Mouse (Mus musculus) cortical plate, adult 2 months (tissue): ENCODE results near the gene D330020A13Rik. TPM values are rescaled to one million over a fixed set of nuclear protein-coding genes. Genes with fewer than 3 reads are reported as not detected.
A peak's percentile ranks its signal among the peaks of the same experiment; 100 is the strongest.
"Not testable (repeated sequence)": the region's sequence is repeated elsewhere in the genome, so short reads cannot be mapped to it uniquely, and the experiment has no call there.

Source experiments
- H3K27ac ChIP-seq: fragments of 200-500 bp; 2 replicates; pipeline ENCODE4 v1.5.1; 2012; ENCODE audit warnings: low read length, control low read depth, inconsistent platforms; ENCODE audit not compliant: insufficient read depth
- H3K4me1 ChIP-seq: fragments of 200-500 bp; 2 replicates; pipeline ENCODE4 v1.6.1; 2011; ENCODE audit warnings: low read length; ENCODE audit not compliant: control insufficient read depth, insufficient read depth
- H3K4me3 ChIP-seq: fragments of 200-500 bp; 2 replicates; pipeline ENCODE4 v1.5.1; 2011; ENCODE audit warnings: mild to moderate bottlenecking, low read length, control low read depth; ENCODE audit not compliant: insufficient read depth
- CTCF ChIP-seq: fragments of 200-500 bp; IDR thresholded peaks from 2 replicates; pipeline ENCODE4 v1.5.1; 2011; ENCODE audit warnings: mild to moderate bottlenecking, control low read depth, low read length; ENCODE audit not compliant: insufficient read depth; ENCODE audit errors: extremely low read depth
- POLR2A ChIP-seq: fragments of 200-500 bp; IDR thresholded peaks from 2 replicates; pipeline ENCODE4 v1.6.1; 2011; ENCODE audit warnings: mild to moderate bottlenecking, low read length, control low read depth; ENCODE audit not compliant: insufficient read depth; ENCODE audit errors: extremely low read depth
- polyA plus RNA-seq: library from polyadenylated mRNA; depleted of rRNA; stranded (reverse); fragments of >200 nt; gene quantifications from 2 replicates; pipeline ENCODE4 v1.2.3, GENCODE M21; 2012

The D330020A13Rik gene
- polyA plus RNA-seq, 1 experiment = not detected

- H3K27ac ChIP-seq = no peak overlapping the region
- H3K4me3 ChIP-seq = no peak overlapping the region
- H3K4me1 ChIP-seq = no peaks in the 10 kb centered on the region
- TF ChIP-seq POLR2A = no peak
- TF ChIP-seq CTCF = no peak
Measured at GRCm38 (mm10) chr6:120291396-120292009, 2.7 kb upstream of the D330020A13Rik start.

DNA sequence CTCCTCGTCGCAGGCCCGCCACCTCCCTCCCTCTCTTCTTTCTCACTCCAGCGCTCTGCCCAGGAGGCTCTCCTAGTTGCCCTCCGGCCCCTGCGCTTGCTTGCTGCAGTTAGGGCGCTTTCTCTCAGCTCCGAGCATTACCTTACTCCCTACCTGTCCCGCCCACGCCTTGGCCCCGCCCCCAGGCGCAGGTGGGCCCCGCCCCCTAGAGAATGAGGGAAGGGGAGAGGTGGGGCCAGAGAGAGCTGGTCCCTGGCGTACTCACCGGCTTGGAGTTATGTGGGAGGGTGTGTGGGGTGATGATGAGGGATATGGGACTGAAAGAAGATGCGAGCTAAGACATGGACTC is 595 bp downstream of the D330020A13Rik start:
- H3K4me3 ChIP-seq = peak overlapping the region; percentile 81
- H3K4me1 ChIP-seq = no peaks in the 10 kb centered on the region
- TF ChIP-seq POLR2A = no peak
- TF ChIP-seq CTCF = no peak
- H3K27ac ChIP-seq = no peak overlapping the region

DNA sequence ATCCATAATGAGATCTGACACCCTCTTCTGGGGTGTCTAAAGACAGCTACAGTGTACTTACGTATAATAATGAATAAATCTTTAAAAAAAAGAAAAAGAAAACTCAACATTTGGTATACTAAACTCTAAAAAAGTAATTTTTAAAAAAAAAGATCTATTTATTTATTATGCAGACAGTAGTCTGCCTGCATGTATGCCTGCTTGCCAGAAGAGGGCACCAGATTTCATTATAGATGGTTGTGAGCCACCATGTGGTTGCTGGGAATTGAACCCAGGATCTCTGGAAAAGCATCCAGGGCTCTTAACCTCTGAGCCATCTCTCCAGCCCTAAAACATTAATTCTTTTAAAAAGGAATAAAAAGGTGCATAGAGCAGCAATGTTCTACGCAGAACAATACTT is 2.4 kb downstream of the D330020A13Rik start:
- not testable (repeated sequence) for H3K27ac ChIP-seq, H3K4me1 ChIP-seq, H3K4me3 ChIP-seq
- TF ChIP-seq CTCF = 0 out of 2 replicates have a peak, but pooled peaks have one; percentile 1

- H3K27ac ChIP-seq = no peak overlapping the region
- no peak overlapping the region for H3K4me3 ChIP-seq
- no peaks in the 10 kb centered on the region for H3K4me1 ChIP-seq
- TF ChIP-seq POLR2A (no peak), CTCF (peak; percentile 92)
Measured at GRCm38 (mm10) chr6:120301137-120301536, 7.0 kb downstream of the D330020A13Rik start.

DNA sequence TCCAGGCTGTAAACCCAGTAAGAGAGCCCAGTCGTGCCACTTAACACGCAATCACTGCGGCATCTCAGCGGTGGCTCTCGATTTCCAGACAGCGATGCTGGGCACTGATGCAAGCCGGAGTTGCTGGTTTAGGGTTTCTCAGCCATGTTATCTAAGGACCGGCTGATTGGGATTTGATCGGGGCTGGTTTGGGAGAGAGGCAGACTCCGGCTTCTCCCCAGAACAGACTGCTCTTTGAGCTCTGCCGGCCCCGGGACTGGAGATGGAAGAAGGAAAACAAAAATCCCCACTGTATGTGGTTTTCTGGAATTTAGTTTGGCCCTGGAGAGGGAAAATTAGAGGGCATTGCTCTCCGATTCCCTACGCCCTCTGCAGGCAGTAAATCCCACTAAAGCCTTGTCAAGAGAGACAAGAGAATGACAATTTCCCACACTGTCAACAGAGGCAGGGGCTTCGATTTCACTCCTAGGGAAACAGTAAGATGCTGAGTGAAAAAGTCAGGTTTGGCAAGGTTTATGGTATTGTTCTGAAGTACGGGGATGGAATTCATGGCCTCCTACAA is 8.7 kb downstream of the D330020A13Rik start:
- TF ChIP-seq POLR2A = no peak
- no peak for TF ChIP-seq CTCF
- H3K27ac ChIP-seq = no peak overlapping the region
- no peak overlapping the region for H3K4me3 ChIP-seq
- no peaks in the 10 kb centered on the region for H3K4me1 ChIP-seq

GRCm38 (mm10) chr6:120306859-120307594 is 12.9 kb downstream of the D330020A13Rik start:
- TF ChIP-seq CTCF (no peak), POLR2A (no peak)
- Histone ChIP-seq H3K4me3 (no peak overlapping the region), H3K27ac (no peak overlapping the region), H3K4me1 (no peaks in the 10 kb centered on the region)

DNA sequence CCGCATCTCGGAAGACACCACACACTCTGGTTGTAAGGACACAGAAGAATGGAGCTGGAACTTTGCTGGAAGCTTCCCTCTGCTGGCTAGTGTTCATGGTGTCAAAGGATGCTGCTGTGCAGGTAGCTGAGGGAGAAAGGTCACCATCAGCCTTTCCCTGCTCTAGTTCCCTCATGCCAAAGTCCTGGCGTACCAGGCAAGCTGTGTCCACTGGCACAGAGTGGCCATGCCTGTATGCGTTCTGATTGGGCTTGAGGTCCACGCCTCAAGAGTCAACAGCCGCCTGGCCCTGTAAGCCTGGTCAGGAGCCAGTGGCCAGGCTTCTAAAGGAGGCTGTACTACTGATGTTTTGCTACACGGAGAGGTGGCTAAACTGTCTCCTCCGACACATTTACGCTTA is 15.2 kb downstream of the D330020A13Rik start:
- no peak overlapping the region for H3K27ac ChIP-seq
- no peaks in the 10 kb centered on the region for H3K4me1 ChIP-seq
- no peak for TF ChIP-seq POLR2A
- no peak for TF ChIP-seq CTCF
- no peak overlapping the region for H3K4me3 ChIP-seq

DNA sequence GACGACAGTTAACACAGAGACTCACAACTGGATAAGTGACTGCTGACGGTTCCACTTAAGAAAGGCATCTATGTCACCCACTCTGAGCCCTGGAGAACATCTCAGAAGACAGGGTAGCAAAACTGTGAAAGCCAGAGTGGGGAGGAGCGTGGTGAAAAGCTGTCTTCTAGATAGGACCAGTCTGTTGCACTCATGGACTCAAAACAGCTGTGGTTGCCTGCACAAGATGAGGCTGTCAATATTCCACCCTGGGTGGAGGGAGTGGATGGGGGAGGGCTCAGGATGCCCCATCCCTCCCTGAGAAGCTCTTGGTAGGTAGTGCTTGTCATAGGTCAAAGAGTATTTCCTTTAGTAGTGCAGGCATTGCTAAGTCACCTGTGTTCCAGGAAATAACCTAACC is 15.6 kb downstream of the D330020A13Rik start:
- Histone ChIP-seq H3K27ac (no peak overlapping the region), H3K4me3 (no peak overlapping the region), H3K4me1 (no peaks in the 10 kb centered on the region)
- TF ChIP-seq POLR2A (no peak), CTCF (no peak)

DNA sequence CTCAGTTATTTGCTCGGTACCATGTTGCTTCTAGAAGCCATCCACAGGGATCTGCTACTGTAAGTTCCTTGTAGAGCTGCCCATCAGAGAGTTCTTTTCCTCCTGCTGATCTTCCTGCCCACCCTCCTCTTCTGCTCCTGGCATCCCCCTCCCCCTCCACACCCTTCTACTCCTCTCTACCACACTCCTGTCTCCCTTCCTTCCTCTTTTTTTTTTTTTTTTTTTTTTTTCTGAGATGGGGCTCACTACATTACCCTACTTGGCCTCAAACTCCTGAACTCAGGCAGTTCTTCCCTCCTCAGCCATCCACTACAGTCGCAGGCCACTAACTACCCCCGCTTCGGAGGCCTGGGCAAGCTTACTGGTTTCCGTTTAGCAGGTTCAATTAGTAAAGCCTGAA is 18.3 kb downstream of the D330020A13Rik start:
- H3K4me3 ChIP-seq = no peak overlapping the region
- TF ChIP-seq POLR2A (no peak), CTCF (no peak)
- no peak overlapping the region for H3K27ac ChIP-seq
- no peaks in the 10 kb centered on the region for H3K4me1 ChIP-seq
